Mouse (Mus musculus): ENCODE data around the gene Atp2b1. TPM values are rescaled to one million over a fixed set of nuclear protein-coding genes. Genes with fewer than 3 reads are reported as not detected.

Atp2b1 gene
- polyA plus RNA-seq (2015; fragmentation: Nextera tagmentation; extraction: Ambion mirVana), result 116 and 122 TPM in 2 replicates

- peak; percentile 97 for ATAC-seq (ENCODE audit: insufficient number of reproducible peaks, low FRiP score, low TSS enrichment, low read depth)
- peak within 1 kb of the TSS; percentile 87 for H3K4me2 ChIP-seq (replicated peaks)
- WGBS, result 0% methylated on average over 58 of the region's 120 CpGs
- H3K9me3 ChIP-seq (replicated peaks), result no peaks in the 10 kb centered on the region
- peaks cover 13% of the 10 kb centered on the region for H3K4me1 ChIP-seq
- H3K27me3 ChIP-seq, result no peaks in the 10 kb centered on the region
- H3K36me3 ChIP-seq, result no peaks in the 10 kb centered on the region
- peak within 1 kb of the TSS; percentile 90 for H3K9ac ChIP-seq
- H3K4me3 ChIP-seq (replicated peaks), result peak within 1 kb of the TSS; percentile 97
- peak within 1 kb of the TSS; percentile 99 for H3K27ac ChIP-seq (replicated peaks)
These were observed at the start of gene Atp2b1 for GRCm38 (mm10) chr10:98913961-98914809. Atp2b1 (plus strand) TSS chr10:98914406.

DNA sequence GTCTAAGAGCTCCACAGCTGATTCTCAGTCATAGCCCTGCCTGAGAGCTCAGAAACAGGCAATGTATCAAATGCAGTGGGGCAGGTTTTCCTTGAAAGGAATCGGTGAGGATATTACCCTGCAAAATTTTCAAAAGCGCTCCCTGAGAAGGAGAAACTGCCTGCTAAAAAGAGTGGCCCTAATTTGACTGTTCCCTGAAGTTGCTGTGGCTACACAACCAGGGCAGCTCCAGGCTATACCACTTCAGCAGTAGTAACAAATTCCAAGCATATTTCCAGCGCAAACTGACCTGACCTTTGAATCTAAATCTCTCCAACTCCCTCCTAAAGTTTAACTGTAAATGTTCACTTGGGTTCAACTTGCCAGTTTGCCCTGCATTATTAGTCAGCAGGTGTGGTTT is 49.4 kb upstream of the Atp2b1 start:
- Histone ChIP-seq H3K27ac (replicated peaks) (no peak overlapping the region), H3K4me2 (replicated peaks) (no peak overlapping the region), H3K36me3 (no peaks in the 10 kb centered on the region), H3K9ac (no peak overlapping the region), H3K27me3 (no peaks in the 10 kb centered on the region), H3K9me3 (replicated peaks) (no peaks in the 10 kb centered on the region), H3K4me3 (replicated peaks) (no peak overlapping the region), H3K4me1 (no peaks in the 10 kb centered on the region)
- no peak for ATAC-seq (ENCODE audit: insufficient number of reproducible peaks, low FRiP score, low TSS enrichment, low read depth)
- WGBS, result 43% methylated on average over 3 of the region's 3 CpGs

DNA sequence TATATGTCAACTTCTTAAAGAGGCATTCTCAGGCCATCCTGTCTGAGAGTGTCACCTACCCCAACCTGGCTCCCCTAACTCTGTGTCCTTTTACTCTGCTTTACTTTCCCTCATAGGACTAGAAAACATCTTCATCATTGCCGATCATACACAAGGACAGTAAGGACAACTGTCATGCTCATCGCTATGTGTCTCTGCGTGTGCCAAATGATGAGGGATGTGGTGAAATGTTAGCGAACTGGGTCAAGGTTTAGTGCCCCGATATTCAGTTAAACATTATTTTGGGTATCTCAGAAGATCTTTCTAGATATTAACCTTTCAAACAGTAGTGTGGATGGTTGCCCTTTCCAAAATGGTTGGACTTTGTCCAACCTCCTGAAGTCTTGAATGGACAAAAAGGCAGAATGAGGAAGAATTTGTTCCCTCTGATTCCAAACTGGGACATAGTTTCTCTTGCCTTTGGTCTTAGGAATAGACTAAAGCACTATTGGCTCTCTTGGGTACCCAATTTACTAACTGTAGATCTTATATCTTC is 47.3 kb upstream of the Atp2b1 start:
- Histone ChIP-seq H3K27ac (replicated peaks) (no peak overlapping the region), H3K4me1 (no peaks in the 10 kb centered on the region), H3K4me2 (replicated peaks) (no peak overlapping the region), H3K9me3 (replicated peaks) (no peaks in the 10 kb centered on the region), H3K27me3 (no peaks in the 10 kb centered on the region), H3K4me3 (replicated peaks) (no peak overlapping the region), H3K36me3 (no peaks in the 10 kb centered on the region), H3K9ac (no peak overlapping the region)
- no peak for ATAC-seq (ENCODE audit: insufficient number of reproducible peaks, low FRiP score, low TSS enrichment, low read depth)
- 92% methylated on average over 5 of the region's 5 CpGs for WGBS

DNA sequence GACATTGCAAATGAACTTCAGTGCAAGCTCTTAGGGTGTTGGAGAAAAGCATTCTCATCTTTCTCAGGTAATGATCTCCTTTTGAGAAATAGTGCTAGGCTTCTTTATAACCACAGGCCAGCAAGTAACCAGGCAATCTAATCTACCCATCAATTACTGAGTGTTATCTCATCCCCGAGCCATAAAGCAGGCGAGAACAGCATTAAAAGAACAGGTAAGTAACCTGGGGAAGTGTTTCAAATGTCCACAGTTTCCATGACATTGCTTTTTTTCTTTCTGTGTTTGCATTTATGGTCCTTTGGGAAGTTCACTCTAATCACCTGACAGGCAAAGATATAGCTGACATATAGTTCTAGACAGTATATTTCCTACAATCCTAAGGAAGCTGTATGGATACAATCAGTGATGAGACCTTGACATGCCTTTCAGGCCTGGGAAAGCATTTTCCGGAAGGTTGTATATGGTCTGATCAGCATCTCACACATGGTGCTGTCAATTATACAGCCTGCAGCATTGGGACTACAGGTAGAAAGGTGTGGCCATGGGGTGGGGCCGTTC is 45.8 kb upstream of the Atp2b1 start:
- no peaks in the 10 kb centered on the region for H3K4me1 ChIP-seq
- no peaks in the 10 kb centered on the region for H3K36me3 ChIP-seq
- H3K4me2 ChIP-seq (replicated peaks), result no peak overlapping the region
- H3K27ac ChIP-seq (replicated peaks), result no peak overlapping the region
- H3K9ac ChIP-seq, result no peak overlapping the region
- no peak overlapping the region for H3K4me3 ChIP-seq (replicated peaks)
- H3K27me3 ChIP-seq, result no peaks in the 10 kb centered on the region
- no peak for ATAC-seq (ENCODE audit: insufficient number of reproducible peaks, low FRiP score, low TSS enrichment, low read depth)
- H3K9me3 ChIP-seq (replicated peaks), result no peaks in the 10 kb centered on the region
- 86% methylated on average over 4 of the region's 4 CpGs for WGBS

GRCm38 (mm10) chr10:98877855-98878254 is 36.4 kb upstream of the Atp2b1 start:
- Histone ChIP-seq H3K9ac (no peak overlapping the region), H3K4me1 (no peaks in the 10 kb centered on the region), H3K36me3 (no peaks in the 10 kb centered on the region), H3K27me3 (no peaks in the 10 kb centered on the region), H3K27ac (replicated peaks) (no peak overlapping the region), H3K4me2 (replicated peaks) (no peak overlapping the region), H3K9me3 (replicated peaks) (no peaks in the 10 kb centered on the region), H3K4me3 (replicated peaks) (no peak overlapping the region)
- WGBS, result 74% methylated on average over 3 of the region's 3 CpGs
- no peak for ATAC-seq (ENCODE audit: insufficient number of reproducible peaks, low FRiP score, low TSS enrichment, low read depth)

DNA sequence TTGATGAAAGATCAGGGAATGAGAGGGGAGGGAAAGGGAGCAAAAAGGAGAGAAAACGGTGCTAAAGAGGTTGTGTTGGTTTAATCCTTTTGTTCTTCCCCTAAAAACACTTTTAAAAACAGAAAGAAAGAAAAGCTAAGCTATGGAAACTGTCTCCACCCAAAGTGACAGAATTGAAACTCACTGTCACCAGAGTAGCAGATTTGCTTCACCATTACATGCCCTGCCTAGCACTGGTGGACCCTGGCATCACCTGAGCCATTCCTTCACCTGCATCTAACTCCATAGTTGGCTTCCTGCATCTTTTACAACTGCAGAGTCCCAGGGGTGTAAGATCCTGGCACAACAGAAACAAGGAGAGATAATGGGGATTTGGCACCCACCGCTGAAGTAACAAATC is 35.6 kb upstream of the Atp2b1 start:
- Histone ChIP-seq H3K9ac (no peak overlapping the region), H3K9me3 (replicated peaks) (no peaks in the 10 kb centered on the region), H3K4me3 (replicated peaks) (no peak overlapping the region), H3K27me3 (no peaks in the 10 kb centered on the region), H3K27ac (replicated peaks) (no peak overlapping the region), H3K36me3 (no peaks in the 10 kb centered on the region), H3K4me2 (replicated peaks) (no peak overlapping the region), H3K4me1 (no peaks in the 10 kb centered on the region)
- WGBS, result 69% methylated on average over 2 of the region's 2 CpGs
- ATAC-seq (ENCODE audit: insufficient number of reproducible peaks, low FRiP score, low TSS enrichment, low read depth), result no peak

DNA sequence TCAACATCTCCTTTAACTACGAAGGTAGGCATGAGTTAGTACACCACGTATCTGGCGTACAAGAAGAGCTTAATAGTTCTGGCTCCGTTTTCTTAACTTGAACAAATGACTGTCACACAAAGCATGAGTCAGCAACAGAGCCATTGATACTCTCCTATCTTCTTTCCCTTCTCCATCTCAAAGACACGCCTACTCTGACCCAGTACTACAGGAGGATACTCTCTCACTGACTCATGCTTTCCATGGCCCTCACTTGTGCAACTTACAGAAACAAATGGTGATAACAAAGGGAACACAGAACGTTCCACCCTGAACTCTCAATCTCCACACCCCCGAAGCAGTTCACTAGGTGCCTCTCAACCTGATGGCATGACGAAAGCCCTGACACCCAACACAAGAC is 34.1 kb upstream of the Atp2b1 start:
- Histone ChIP-seq H3K4me2 (replicated peaks) (no peak overlapping the region), H3K4me3 (replicated peaks) (no peak overlapping the region), H3K36me3 (no peaks in the 10 kb centered on the region), H3K27ac (replicated peaks) (no peak overlapping the region), H3K27me3 (no peaks in the 10 kb centered on the region), H3K9ac (no peak overlapping the region), H3K9me3 (replicated peaks) (no peaks in the 10 kb centered on the region), H3K4me1 (no peaks in the 10 kb centered on the region)
- WGBS, result 87% methylated on average over 8 of the region's 8 CpGs
- no peak for ATAC-seq (ENCODE audit: insufficient number of reproducible peaks, low FRiP score, low TSS enrichment, low read depth)

- ATAC-seq (ENCODE audit: insufficient number of reproducible peaks, low FRiP score, low TSS enrichment, low read depth), result no peak
- Histone ChIP-seq H3K4me2 (replicated peaks) (no peak overlapping the region), H3K4me1 (no peaks in the 10 kb centered on the region), H3K36me3 (no peaks in the 10 kb centered on the region), H3K4me3 (replicated peaks) (no peak overlapping the region), H3K27me3 (no peaks in the 10 kb centered on the region), H3K9ac (no peak overlapping the region), H3K9me3 (replicated peaks) (no peaks in the 10 kb centered on the region), H3K27ac (replicated peaks) (no peak overlapping the region)
- WGBS, result 64% methylated on average over 2 of the region's 2 CpGs
These were observed 33.5 kb upstream of the Atp2b1 start for GRCm38 (mm10) chr10:98880711-98881110.

DNA sequence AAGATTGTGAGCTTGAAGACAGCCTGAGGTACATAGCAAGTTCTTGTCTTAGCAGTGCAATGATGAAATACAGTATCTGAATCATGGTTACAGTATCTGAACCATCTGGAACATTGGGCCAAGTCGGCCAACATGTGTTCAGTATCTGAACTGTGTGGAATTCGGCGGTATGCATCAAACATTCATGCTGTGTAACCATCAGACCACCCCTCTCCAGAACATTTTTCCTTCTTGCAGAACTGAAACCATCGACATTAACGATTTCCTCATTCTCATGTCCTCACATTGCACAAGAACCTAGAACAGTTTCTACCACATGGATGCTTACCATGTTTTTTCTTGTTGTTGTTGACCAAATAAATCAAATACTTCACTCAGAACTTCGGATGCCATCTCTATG is 32.7 kb upstream of the Atp2b1 start:
- no peak for ATAC-seq (ENCODE audit: insufficient number of reproducible peaks, low FRiP score, low TSS enrichment, low read depth)
- no peak overlapping the region for H3K4me3 ChIP-seq (replicated peaks)

GRCm38 (mm10) chr10:98882587-98882986 is 31.6 kb upstream of the Atp2b1 start:
- no peak overlapping the region for H3K9ac ChIP-seq
- no peaks in the 10 kb centered on the region for H3K36me3 ChIP-seq
- no peaks in the 10 kb centered on the region for H3K4me1 ChIP-seq
- no peak overlapping the region for H3K4me3 ChIP-seq (replicated peaks)
- H3K27ac ChIP-seq (replicated peaks), result no peak overlapping the region
- no peak overlapping the region for H3K4me2 ChIP-seq (replicated peaks)
- 80% methylated on average over 5 of the region's 5 CpGs for WGBS
- H3K27me3 ChIP-seq, result no peaks in the 10 kb centered on the region
- ATAC-seq (ENCODE audit: insufficient number of reproducible peaks, low FRiP score, low TSS enrichment, low read depth), result no peak
- H3K9me3 ChIP-seq (replicated peaks), result no peaks in the 10 kb centered on the region

More for the DNA sequence above, 32.7 kb upstream of the Atp2b1 start:
- Histone ChIP-seq H3K4me2 (replicated peaks) (no peak overlapping the region), H3K36me3 (no peaks in the 10 kb centered on the region), H3K9ac (no peak overlapping the region), H3K4me1 (no peaks in the 10 kb centered on the region), H3K9me3 (replicated peaks) (no peaks in the 10 kb centered on the region), H3K27ac (replicated peaks) (no peak overlapping the region), H3K27me3 (no peaks in the 10 kb centered on the region)
- 78% methylated on average over 6 of the region's 6 CpGs for WGBS

DNA sequence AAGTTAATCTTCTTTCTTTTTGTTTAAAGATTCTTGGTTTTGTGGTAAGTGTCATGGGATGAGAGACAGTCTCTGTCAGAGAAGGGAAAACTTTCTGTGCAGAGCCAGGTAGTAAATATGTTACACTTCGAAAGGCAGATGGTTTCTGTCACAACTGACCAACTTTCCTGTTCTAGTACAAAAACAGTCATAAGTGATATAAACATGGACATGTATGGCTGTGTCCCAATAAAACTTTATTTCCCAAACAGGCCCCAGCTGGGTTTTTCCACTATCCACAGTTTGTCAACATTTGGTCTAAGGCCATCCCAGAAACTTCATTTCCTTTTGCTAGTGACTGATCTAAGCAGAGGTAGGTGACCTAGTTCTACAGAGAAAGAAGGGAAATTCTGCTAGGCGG is 29.8 kb upstream of the Atp2b1 start:
- H3K27me3 ChIP-seq, result no peaks in the 10 kb centered on the region

More for the DNA sequence above, 29.8 kb upstream of the Atp2b1 start:
- ATAC-seq (ENCODE audit: insufficient number of reproducible peaks, low FRiP score, low TSS enrichment, low read depth), result no peak
- H3K27ac ChIP-seq (replicated peaks), result no peak overlapping the region
- H3K36me3 ChIP-seq, result no peaks in the 10 kb centered on the region
- 84% methylated on average over 2 of the region's 2 CpGs for WGBS
- H3K9ac ChIP-seq, result no peak overlapping the region
- no peaks in the 10 kb centered on the region for H3K9me3 ChIP-seq (replicated peaks)
- no peaks in the 10 kb centered on the region for H3K4me1 ChIP-seq
- no peak overlapping the region for H3K4me2 ChIP-seq (replicated peaks)
- H3K4me3 ChIP-seq (replicated peaks), result no peak overlapping the region
